Mouse (Mus musculus) c-Kit-negative CD71-positive TER-119-positive erythroid progenitor cells, embryonic 14.5 days (primary cell): ENCODE measurements around the gene Pakap.

ENCODE experiments used
- DNase-seq: peaks from one replicate; pipeline ENCODE4 v3.0.0-alpha.2; 2013; ENCODE audit warnings: low read depth, low spot score

The Pakap gene

DNA sequence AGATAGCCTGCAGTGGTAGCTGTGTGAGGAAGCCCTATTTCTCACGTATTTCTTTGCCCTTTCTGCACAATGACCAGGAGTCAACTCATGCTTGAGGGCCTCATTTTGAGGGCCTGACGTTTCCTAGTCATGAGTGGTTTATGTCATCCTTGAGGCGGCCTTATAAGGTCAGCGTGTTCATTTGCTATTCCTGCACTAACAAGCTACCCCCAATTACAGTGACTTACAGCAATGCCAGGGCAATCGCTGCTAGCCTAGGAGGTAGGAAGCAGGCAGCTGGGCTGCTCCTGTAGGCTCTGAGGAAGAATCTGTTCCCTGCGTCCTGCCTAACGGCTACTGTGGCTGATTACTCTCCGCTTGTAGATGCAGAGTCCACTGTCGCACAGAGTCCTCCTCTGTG lies 269.1 kb downstream of the Pakap start:
- no peak for DNase-seq

DNA sequence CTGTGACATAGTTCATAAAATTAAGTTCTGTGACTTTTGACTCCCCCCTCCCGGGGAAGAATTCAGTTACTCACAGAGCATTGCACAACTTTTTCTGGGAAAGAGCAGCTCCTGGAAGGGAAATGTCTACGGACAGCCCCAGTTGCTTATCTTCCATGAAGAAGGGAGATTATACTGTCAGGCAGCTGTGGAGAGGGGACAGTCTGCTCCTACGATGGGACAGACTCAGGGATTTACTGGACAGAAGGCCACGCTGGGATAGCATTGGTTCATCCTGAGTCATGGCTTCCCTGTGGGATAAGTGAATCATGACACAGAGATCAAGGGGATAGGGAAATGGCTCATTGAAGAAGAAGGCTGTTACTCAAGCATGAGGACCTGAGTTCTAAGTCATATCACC lies 271.4 kb downstream of the Pakap start:
- DNase-seq = no peak

DNA sequence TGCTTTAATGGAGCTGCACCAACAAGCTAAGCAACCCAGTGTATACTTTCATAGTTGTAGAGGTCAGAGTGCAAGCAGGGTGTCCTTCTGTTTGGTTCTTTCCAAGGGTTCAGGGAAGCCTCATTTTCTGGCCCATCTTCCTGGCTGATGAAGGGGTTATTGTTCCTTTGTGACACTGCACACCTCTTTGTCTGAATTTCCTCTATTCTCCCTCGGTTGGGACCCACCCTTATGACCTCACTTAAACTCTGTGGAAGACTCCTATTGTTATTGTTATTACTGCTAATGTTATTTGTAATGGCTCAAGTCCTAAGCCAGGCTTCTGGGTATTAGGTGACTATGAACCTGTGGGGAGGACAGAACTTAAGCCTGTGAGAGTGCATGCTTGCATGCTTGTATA lies 273.9 kb downstream of the Pakap start:
- DNase-seq = no peak

DNA sequence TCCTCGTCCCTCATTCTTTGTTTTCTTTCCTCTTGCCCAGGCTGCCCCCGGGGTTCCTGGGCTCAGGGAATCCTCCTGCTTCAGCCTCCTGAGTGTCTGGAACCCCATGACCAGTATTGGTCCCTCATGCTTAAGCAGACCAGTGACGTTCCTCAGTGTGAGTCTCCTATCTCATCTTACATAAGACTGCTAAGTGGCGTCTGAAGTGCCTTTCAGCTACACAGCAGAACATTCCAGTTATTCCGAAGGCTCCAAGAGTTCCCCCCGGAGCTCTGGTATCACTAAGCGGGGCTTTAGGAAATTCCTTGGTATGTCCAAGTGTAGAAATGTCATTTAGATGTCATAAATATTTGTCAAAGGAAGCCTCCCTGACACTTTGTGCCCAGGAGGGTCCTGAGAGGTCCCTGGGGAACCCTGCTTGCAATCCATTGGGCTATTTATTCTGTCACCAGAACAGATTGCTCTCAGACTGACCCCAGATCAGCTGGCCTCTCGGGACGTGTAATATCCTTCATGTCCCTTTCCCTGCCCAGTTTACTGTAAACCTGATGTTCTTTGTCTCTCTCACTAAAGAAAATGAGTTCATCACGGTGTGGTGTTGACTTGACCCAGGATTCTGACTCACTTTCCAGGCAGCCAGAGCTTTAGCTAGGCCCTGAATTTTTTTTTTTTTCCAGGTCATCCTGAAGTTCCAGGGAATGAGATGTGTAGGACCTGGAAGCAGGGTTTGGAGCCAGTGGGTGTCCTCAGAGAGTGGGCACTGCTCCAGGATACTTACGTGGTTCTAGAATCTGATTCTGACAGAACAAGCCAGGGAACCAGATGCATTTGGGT lies 274.7 kb downstream of the Pakap start:
- no peak for DNase-seq

GRCm38 (mm10) chr4:57845031-57845431 lies 277.1 kb downstream of the Pakap start:
- DNase-seq = no peak

- no peak for DNase-seq
Observed at GRCm38 (mm10) chr4:57845541-57846210, 277.7 kb downstream of the Pakap start.

GRCm38 (mm10) chr4:57846381-57846990 lies 278.5 kb downstream of the Pakap start:
- no peak for DNase-seq

GRCm38 (mm10) chr4:57846991-57847422 lies 279.0 kb downstream of the Pakap start:
- no peak for DNase-seq

DNA sequence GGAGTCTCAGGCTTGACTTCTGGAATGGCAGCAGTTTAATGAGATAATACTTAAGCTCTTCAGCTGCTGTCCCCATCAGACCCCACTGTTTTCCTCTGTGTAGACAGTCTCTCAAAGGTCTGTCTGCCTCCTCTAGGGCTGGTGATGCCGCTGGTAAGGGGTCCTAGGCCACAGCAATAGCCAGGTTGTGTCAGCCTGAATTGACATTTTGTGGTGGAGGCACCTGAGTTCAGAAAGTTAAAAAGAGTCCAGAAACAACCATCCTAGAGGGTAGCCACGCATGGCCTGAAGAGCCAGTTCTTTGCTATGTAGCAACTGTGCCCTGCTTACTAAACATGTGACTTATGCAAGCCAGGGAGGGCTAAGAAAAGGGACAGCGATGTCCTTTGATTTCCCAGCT lies 279.7 kb downstream of the Pakap start:
- no peak for DNase-seq

DNA sequence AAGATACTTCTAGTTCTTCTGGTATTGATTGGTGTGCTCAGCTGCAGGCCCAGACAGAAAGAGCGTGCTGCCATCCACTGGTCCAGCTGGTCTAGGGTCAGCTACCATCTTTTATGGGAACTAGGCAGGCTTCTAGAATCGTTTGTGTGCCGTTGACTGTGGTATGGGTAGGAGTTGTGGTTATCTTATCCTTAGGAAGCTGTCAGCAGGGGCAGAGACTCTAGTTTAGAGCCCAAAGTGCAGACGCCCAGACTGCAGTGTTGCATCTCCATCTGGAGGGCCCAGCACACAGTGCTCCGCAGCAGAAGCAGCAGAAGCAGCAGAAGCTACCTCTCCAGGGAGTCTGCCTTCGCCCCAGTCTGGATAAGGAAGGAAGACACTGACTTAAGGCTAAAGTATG lies 281.5 kb downstream of the Pakap start:
- no peak for DNase-seq

GRCm38 (mm10) chr4:57851731-57852130 lies 283.8 kb downstream of the Pakap start:
- no peak for DNase-seq

DNA sequence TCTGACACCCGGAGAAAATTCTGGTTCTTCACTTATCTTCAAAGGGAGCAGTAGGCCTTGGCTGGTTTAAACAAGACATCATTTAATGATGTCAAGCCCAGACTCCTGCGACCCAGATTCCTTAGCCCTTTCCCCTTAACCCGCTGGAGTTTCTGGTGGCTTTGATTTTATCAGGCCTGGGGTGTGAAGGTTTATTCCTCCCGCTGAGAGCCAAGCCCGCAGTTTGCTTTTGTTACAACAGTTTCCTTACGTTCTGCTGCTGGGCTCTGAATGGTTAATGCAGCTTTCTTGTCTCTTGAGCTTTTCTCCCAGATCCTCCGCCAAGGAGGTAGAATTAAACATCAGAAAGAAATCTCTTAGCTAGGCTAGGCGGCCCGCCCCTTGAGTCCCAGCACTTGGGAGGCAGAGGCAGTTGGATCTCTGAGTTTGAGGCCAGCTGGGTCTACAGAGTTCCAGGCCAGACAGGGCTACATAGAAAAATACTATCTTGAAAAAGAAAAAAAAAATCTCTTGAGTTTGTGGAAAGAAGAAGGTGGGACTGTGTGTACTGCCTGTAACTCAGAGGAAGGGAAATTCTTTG lies 284.6 kb downstream of the Pakap start:
- no peak for DNase-seq

- DNase-seq = no peak
Observed at GRCm38 (mm10) chr4:57854181-57854580, 286.2 kb downstream of the Pakap start.

DNA sequence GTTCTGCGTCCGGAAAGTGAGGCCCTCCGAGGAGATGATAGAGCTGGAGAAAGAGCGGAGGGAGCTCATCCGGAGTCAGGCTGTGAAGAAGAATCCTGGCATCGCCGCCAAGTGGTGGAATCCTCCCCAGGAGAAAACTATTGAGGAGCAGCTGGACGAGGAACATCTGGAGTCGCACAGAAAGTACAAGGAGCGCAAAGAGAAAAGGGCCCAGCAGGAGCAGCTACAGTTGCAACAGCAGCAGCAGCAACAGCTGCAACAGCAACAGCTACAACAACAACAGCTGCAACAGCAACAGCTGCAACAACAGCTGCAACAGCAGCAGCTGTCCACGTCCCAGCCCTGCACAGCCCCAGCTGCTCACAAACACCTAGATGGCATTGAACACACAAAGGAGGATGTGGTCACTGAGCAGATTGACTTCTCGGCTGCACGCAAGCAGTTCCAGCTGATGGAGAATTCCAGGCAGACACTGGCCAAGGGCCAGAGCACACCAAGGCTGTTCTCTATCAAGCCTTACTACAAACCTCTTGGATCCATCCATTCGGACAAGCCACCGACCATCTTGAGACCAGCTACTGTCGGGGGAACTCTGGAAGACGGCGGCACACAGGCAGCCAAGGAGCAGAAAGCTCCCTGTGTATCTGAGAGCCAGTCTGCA lies 287.4 kb downstream of the Pakap start:
- DNase-seq = no peak

DNA sequence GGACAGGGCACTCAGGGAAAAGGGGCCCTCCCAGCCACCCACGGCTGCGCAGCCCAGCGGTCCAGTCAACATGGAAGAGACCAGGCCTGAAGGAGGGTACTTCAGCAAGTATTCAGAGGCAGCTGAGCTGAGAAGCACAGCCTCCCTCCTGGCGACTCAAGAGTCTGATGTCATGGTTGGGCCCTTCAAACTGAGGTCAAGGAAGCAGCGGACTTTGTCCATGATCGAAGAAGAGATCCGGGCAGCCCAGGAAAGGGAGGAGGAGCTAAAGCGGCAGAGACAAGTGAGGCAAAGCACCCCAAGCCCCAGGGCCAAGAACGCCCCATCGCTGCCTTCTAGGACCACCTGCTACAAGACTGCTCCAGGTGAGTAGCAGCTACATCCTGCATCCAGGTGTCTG lies 288.7 kb downstream of the Pakap start:
- DNase-seq = no peak

GRCm38 (mm10) chr4:57860204-57860611 lies 292.2 kb downstream of the Pakap start:
- DNase-seq = no peak

GRCm38 (mm10) chr4:57861166-57861565 lies 293.2 kb downstream of the Pakap start:
- DNase-seq = no peak

DNA sequence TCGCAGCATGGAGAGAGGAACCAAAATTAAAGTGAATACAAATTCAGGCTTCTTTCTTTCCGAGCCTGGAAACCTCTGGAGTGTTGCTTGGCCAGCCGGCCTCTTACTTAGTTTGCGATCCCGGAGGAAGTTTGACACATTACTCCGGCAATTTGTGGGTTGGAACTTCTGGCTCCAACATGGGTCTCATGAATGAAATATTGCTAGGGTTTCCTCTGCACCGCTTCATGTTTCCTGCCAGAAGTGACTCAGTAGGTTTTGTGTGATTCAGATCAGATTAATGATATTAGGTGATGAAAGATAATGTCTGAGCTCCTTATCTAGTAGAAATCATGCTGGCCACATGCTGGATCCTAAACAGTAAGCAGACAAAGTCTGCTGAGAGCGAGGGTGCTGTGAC lies 293.9 kb downstream of the Pakap start:
- DNase-seq = no peak

GRCm38 (mm10) chr4:57862269-57862986 lies 294.4 kb downstream of the Pakap start:
- DNase-seq = no peak

DNA sequence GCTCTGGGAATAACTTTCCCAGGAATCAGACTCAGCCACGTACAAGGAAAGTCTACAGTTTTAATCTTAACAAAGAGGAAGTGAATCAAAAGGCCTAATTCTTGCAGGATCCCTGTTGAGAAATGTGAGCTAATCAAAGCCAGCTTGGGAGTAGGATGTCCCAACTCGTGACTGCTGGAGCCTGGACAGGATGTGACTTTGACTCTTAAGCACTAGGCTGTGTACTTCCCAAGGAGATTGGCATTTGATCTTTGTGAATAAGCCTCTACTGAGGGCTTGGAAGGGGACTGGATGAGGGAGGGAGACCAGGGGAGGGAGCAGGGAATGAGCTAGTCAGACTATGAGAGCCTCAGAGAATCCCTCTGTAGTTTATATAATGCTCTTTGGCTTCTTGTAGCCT lies 298.1 kb downstream of the Pakap start:
- no peak for DNase-seq

DNA sequence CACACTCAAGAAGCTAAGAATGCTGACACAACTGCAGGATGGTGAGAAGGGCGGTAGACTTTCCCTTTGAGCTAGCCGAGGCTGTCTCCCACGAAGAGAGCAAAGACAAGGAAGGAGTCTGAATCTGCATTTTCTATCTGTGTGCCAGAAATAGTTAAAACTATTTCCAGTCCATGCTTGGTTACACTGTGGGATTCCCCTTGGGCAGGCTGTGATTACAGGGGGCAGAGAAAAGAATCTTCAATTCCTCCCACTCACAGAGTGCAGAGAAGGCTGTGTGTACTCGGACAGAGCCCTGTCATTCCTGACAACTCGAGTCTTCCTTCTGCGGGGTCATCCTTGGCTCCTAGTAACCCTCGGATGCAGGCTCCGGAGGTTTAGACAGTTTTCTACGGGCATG lies 299.0 kb downstream of the Pakap start:
- no peak for DNase-seq
